Mouse (Mus musculus) liver, postnatal 0 days (tissue): ENCODE results near the gene Anapc11.
A peak's percentile ranks its signal among the peaks of the same experiment; 100 is the strongest.

Source experiments
- CTCF ChIP-seq: sonication (generic); IDR thresholded peaks from 2 replicates; pipeline ENCODE4 v1.5.1; 2016; ENCODE audit warnings: antibody characterized with exemption, low read depth
- EP300 ChIP-seq: IDR thresholded peaks from 2 replicates; pipeline ENCODE4 v1.6.1; 2016; ENCODE audit warnings: antibody characterized with exemption, low read depth, mild to moderate bottlenecking

- TF ChIP-seq CTCF (no peak), EP300 (peak; percentile 20; the same call in 1 of the 2 replicates)
These were observed 27.0 kb downstream of the Anapc11 start, which contains the start of gene Sirt7 for GRCm38 (mm10) chr11:120625152-120625775.
